Mouse (Mus musculus) intestine, embryonic 15.5 days (tissue): ENCODE measurements around the gene Chp2. TPM values are rescaled to one million over a fixed set of nuclear protein-coding genes. Genes with fewer than 3 reads are reported as not detected.

ENCODE experiments used
- ATAC-seq: fragments of 200-750 bp; cut with Nextera tagmentation; 2 replicates; pipeline ENCODE4 v1.8.0; 2017; ENCODE audit warnings: moderate TSS enrichment, moderate library complexity
- H3K27ac ChIP-seq: fragments of 300-500 bp; sonication (generic); 2 replicates; pipeline ENCODE4 v1.5.1; 2015; ENCODE audit warnings: mild to moderate bottlenecking, inconsistent platforms
- H3K27me3 ChIP-seq: fragments of 300-500 bp; sonication (generic); replicated peaks from 2 replicates; pipeline ENCODE4 v1.6.1; 2015; ENCODE audit warnings: inconsistent platforms
- H3K36me3 ChIP-seq: fragments of 300-500 bp; sonication (generic); 2 replicates; pipeline ENCODE4 v1.6.1; 2015; ENCODE audit warnings: inconsistent platforms
- H3K4me1 ChIP-seq: fragments of 300-500 bp; sonication (generic); replicated peaks from 2 replicates; pipeline ENCODE4 v1.6.1; 2015; ENCODE audit warnings: inconsistent platforms
- H3K4me2 ChIP-seq: fragments of 300-500 bp; sonication (generic); replicated peaks from 2 replicates; pipeline ENCODE4 v1.6.1; 2015; ENCODE audit warnings: mild to moderate bottlenecking, inconsistent platforms
- H3K4me3 ChIP-seq: fragments of 300-500 bp; sonication (generic); replicated peaks from 2 replicates; pipeline ENCODE4 v1.5.1; 2015; ENCODE audit warnings: inconsistent platforms
- H3K9ac ChIP-seq: fragments of 300-500 bp; sonication (generic); 2 replicates; pipeline ENCODE4 v1.6.1; 2015; ENCODE audit warnings: inconsistent platforms
- H3K9me3 ChIP-seq: fragments of 300-500 bp; sonication (generic); 2 replicates; pipeline ENCODE4 v1.6.1; 2016; ENCODE audit warnings: inconsistent platforms
- WGBS: fragments of 180-500 bp; shearing (Covaris S2); methylation state at CpG from one replicate; pipeline ENCODE4 v1.1.7; 2015; 5-methylcytosine and 5-hydroxymethylcytosine counted together
- polyA plus RNA-seq: library from polyadenylated mRNA; unstranded; fragments of >200 nt; fragmentation: Nextera tagmentation; extraction: Ambion mirVana; gene quantifications from 2 replicates; pipeline ENCODE4 v1.2.1, GENCODE M21; 2015

The Chp2 gene
- polyA plus RNA-seq, 1 experiment from 2014 or later: 5.8 TPM

DNA sequence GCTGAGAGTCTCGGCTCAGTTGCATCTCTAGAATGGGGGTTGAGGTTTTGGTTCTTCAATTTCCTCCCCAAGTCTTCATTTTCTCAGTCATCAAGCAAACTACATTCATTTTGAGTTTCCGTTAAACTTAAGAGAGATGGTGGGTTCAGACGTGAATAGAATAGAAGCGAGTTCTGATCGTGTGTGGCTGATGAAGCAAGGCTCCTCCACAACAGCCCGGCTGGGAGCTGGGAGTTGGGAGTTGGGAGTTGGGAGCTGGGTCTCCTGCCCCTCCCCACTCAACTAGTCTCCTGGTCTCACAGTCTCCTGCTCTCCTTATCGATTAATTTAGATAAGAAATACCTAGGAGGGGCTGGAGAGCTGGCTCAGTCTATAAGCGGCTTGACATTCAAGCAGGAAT is 25.3 kb downstream of the Chp2 start:
- H3K36me3 ChIP-seq: no peaks in the 10 kb centered on the region
- H3K9me3 ChIP-seq: no peaks in the 10 kb centered on the region
- H3K4me3 ChIP-seq: no peak overlapping the region
- H3K9ac ChIP-seq: no peak overlapping the region
- H3K27ac ChIP-seq: no peak overlapping the region
- no peaks in the 10 kb centered on the region for H3K27me3 ChIP-seq
- 71% methylated on average over 8 of the region's 8 CpGs for whole genome bisulfite sequencing
- no peaks in the 10 kb centered on the region for H3K4me1 ChIP-seq
- peak; percentile 34; the same call in 1 of the 2 replicates for ATAC-seq
- H3K4me2 ChIP-seq: no peak overlapping the region

- Histone ChIP-seq H3K4me1 (no peaks in the 10 kb centered on the region), H3K4me2 (no peak overlapping the region), H3K9me3 (no peaks in the 10 kb centered on the region), H3K27ac (no peak overlapping the region), H3K27me3 (no peaks in the 10 kb centered on the region), H3K36me3 (no peaks in the 10 kb centered on the region), H3K9ac (no peak overlapping the region), H3K4me3 (no peak overlapping the region)
- 49% methylated on average over 5 of the region's 5 CpGs for WGBS
- ATAC-seq: no peak
Observed at GRCm38 (mm10) chr7:122245976-122246375, 26.7 kb downstream of the Chp2 start.

DNA sequence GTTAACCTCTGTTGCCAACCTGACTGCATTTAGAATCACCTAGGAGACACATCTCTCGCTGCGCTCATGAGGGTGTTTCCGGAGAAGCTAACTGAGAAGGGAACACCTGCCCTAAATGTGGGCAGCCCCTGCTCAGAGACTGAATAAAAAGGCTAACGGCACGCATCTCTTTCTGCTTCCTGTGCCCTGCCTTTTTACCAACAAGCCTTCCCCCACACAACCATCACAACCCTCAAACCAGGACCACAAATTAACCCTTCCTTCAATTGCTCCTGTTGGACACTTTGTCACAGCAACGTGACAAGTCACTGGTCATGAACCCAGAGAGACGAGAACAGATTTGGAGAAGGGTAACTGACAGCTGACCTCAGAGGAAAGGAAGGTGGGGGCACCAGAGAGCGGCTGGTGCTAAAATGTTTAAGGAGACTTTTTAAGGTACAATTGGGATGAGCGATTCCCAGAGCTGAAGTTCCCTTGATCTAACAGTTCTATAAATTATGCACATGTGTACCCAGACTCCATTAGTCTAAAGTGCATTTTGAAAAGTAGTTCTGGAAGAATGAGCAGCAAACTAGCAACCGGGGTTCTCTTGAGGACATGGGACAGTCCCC is 28.1 kb downstream of the Chp2 start:
- no peaks in the 10 kb centered on the region for H3K27me3 ChIP-seq
- no peak for ATAC-seq
- H3K27ac ChIP-seq: no peak overlapping the region
- H3K9me3 ChIP-seq: no peaks in the 10 kb centered on the region
- no peaks in the 10 kb centered on the region for H3K36me3 ChIP-seq
- H3K4me2 ChIP-seq: no peak overlapping the region
- no peak overlapping the region for H3K9ac ChIP-seq
- no peaks in the 10 kb centered on the region for H3K4me1 ChIP-seq
- 78% methylated on average over 10 of the region's 10 CpGs for WGBS
- H3K4me3 ChIP-seq: no peak overlapping the region

- no peaks in the 10 kb centered on the region for H3K36me3 ChIP-seq
- H3K27me3 ChIP-seq: no peaks in the 10 kb centered on the region
- 88% methylated on average over 9 of the region's 9 CpGs for WGBS
- H3K4me2 ChIP-seq: no peak overlapping the region
- H3K27ac ChIP-seq: no peak overlapping the region
- no peak overlapping the region for H3K9ac ChIP-seq
- ATAC-seq: no peak
- no peak overlapping the region for H3K4me3 ChIP-seq
- H3K4me1 ChIP-seq: no peaks in the 10 kb centered on the region
- H3K9me3 ChIP-seq: no peaks in the 10 kb centered on the region
Observed at GRCm38 (mm10) chr7:122249321-122249821, 30.1 kb downstream of the Chp2 start.

DNA sequence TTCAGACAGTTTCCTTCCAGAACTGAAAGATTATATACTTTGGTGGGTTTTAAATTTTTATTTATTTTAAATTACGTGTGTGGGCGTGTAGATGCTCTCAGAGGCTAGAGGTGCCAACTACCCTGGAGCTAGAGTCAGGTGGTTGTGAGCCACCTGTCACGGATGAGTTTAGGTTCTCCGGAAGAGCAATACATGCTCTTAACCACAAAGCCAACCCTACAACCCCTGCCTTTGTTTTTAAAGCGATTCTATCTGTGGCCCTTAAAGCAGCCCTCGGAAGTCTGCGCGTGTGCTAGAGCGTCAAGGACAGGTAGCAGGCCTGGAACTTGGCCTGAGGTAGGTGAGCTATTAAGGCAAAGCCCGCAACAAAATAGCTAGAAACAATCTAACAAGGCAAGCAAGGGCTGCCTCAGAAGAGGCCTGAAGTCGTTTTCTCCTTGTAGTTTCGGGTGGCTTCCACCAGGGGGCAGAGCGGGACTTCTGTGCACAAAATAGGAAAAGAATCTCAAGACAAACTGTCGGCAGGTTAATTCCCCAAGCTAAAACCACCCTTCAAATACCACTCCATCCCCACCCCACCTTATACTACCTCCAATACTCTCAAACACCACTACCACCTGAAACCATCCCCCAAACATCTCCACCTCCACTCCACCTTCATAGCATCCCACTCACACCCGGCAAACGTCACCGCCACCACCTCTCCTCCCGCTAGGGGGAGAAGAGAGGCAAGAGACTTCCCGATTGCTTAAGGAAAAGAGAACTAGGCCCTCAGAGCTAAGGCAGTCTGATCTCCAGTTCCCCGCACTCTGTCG is 32.1 kb downstream of the Chp2 start:
- Histone ChIP-seq H3K36me3 (no peaks in the 10 kb centered on the region), H3K27ac (no peak overlapping the region), H3K27me3 (no peaks in the 10 kb centered on the region), H3K4me2 (0 out of 2 replicates have a peak overlapping the region, but pooled peaks have one; percentile 25), H3K4me3 (no peak overlapping the region), H3K9ac (no peak overlapping the region), H3K9me3 (no peaks in the 10 kb centered on the region), H3K4me1 (no peaks in the 10 kb centered on the region)
- 33% methylated on average over 21 of the region's 21 CpGs for WGBS
- ATAC-seq: peak; percentile 34; the same call in 1 of the 2 replicates

- Histone ChIP-seq H3K4me3 (no peak overlapping the region), H3K4me2 (no peak overlapping the region), H3K9me3 (no peaks in the 10 kb centered on the region), H3K27me3 (no peaks in the 10 kb centered on the region), H3K36me3 (no peaks in the 10 kb centered on the region), H3K4me1 (no peaks in the 10 kb centered on the region), H3K9ac (no peak overlapping the region), H3K27ac (no peak overlapping the region)
- WGBS: 82% methylated on average over 7 of the region's 7 CpGs
- ATAC-seq: no peak
Observed at GRCm38 (mm10) chr7:122256722-122257121, 37.4 kb downstream of the Chp2 start.

- Histone ChIP-seq H3K27ac (no peak overlapping the region), H3K9ac (no peak overlapping the region), H3K27me3 (no peaks in the 10 kb centered on the region), H3K4me3 (no peak overlapping the region), H3K4me1 (no peaks in the 10 kb centered on the region), H3K9me3 (no peaks in the 10 kb centered on the region), H3K36me3 (no peaks in the 10 kb centered on the region), H3K4me2 (no peak overlapping the region)
- WGBS: 78% methylated on average over 4 of the region's 4 CpGs
- ATAC-seq: no peak
Observed at GRCm38 (mm10) chr7:122258521-122258920, 39.2 kb downstream of the Chp2 start.

DNA sequence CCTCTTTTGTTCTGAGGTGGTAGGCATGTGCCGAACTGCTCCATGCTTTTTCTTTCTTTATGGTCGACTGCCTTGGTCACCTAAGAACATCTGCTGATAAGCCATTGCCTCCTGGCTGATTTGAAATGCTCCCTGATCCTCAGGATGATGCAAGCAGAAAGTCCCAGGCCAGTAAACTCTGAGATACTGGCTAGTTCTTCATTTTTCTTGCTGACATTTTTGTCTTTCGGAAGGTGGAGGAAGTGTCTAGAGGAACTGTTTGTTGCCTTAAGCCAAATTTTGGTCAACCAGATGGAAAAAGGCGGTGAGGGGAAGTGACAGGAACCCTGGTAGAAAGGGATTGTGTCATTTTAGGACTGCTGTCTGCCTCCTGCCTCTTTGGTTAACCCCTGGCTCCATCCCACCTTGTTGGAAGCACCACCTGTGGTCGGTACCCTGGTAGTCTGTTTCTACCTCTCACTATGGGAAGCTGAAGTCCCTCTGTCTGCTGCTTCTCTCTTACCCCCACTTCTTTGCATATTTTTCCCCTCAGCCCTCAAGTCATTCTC is 40.8 kb downstream of the Chp2 start:
- WGBS: 78% methylated on average over 5 of the region's 5 CpGs
- Histone ChIP-seq H3K27me3 (no peaks in the 10 kb centered on the region), H3K4me2 (no peak overlapping the region), H3K4me3 (no peak overlapping the region), H3K4me1 (no peaks in the 10 kb centered on the region), H3K36me3 (no peaks in the 10 kb centered on the region), H3K9me3 (no peaks in the 10 kb centered on the region), H3K9ac (no peak overlapping the region), H3K27ac (no peak overlapping the region)
- ATAC-seq: no peak

- no peak for ATAC-seq
- H3K4me1 ChIP-seq: no peaks in the 10 kb centered on the region
- H3K36me3 ChIP-seq: no peaks in the 10 kb centered on the region
- H3K4me3 ChIP-seq: no peak overlapping the region
- 35% methylated on average over 4 of the region's 4 CpGs for WGBS
- H3K27me3 ChIP-seq: no peaks in the 10 kb centered on the region
- H3K9ac ChIP-seq: no peak overlapping the region
- no peak overlapping the region for H3K27ac ChIP-seq
- H3K9me3 ChIP-seq: no peaks in the 10 kb centered on the region
- no peak overlapping the region for H3K4me2 ChIP-seq
Observed at GRCm38 (mm10) chr7:122268983-122269486, 49.7 kb downstream of the Chp2 start.

DNA sequence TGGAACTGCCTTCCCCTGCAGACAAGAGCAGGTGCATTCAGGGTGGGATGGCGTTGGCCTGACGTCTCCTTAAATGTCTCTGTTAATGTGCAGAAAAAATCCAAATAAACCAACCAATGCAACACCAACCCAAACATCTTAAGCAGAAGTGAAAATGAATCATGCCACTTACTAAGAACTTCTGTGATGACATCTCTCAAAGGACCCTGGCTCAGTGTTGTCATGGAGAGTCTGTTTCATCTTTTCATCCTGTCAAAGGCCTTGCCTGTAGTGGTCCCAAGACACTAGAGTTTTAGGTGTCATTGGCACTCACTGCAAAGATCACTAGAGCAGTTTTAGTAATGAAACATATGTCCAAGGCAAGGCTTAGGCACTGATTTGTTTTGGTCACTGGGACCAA is 53.0 kb downstream of the Chp2 start:
- Histone ChIP-seq H3K4me2 (no peak overlapping the region), H3K4me3 (no peak overlapping the region), H3K36me3 (no peaks in the 10 kb centered on the region), H3K27ac (no peak overlapping the region), H3K27me3 (no peaks in the 10 kb centered on the region), H3K4me1 (no peaks in the 10 kb centered on the region), H3K9ac (no peak overlapping the region), H3K9me3 (no peaks in the 10 kb centered on the region)
- ATAC-seq: no peak
- 81% methylated on average over 2 of the region's 2 CpGs for WGBS
